Mouse (Mus musculus) c-Kit-positive CD71-negative TER-119-negative erythroid progenitor cells, embryonic 14.5 days (primary cell): ENCODE measurements around the gene Cop1.
"Not testable (repeated sequence)": the region's sequence is repeated elsewhere in the genome, so short reads cannot be mapped to it uniquely, and the experiment has no call there.

ENCODE experiments used
- DNase-seq: peaks from one replicate; pipeline ENCODE4 v3.0.0-alpha.2; 2013; ENCODE audit warnings: low read depth

Cop1 gene

GRCm38 (mm10) chr1:159231781-159232571 lies at the start of gene Cop1:
Cop1 (plus strand) TSS chr1:159232320.
- DNase-seq: peak; percentile 67

- peak; percentile 30 for DNase-seq
Measured at GRCm38 (mm10) chr1:159186741-159187140, 45.4 kb upstream of the Cop1 start.

GRCm38 (mm10) chr1:159198603-159199002 lies 33.5 kb upstream of the Cop1 start:
- no peak for DNase-seq

GRCm38 (mm10) chr1:159199606-159200005 lies 32.5 kb upstream of the Cop1 start:
- no peak for DNase-seq

GRCm38 (mm10) chr1:159201220-159201619 lies 30.9 kb upstream of the Cop1 start:
- no peak for DNase-seq

GRCm38 (mm10) chr1:159211711-159212110 lies 20.4 kb upstream of the Cop1 start:
- DNase-seq: no peak

- no peak for DNase-seq
Measured at GRCm38 (mm10) chr1:159217437-159217836, 14.7 kb upstream of the Cop1 start.

- DNase-seq: no peak
Measured at GRCm38 (mm10) chr1:159222046-159222445, 10.1 kb upstream of the Cop1 start.

- peak; percentile 26 for DNase-seq
Measured at GRCm38 (mm10) chr1:159225064-159225824, 6.9 kb upstream of the Cop1 start.

GRCm38 (mm10) chr1:159232572-159233261 lies 597 bp downstream of the Cop1 start:
- DNase-seq: not testable (repeated sequence)

- DNase-seq: no peak
Measured at GRCm38 (mm10) chr1:159233426-159233825, 1.3 kb downstream of the Cop1 start.

- no peak for DNase-seq
Measured at GRCm38 (mm10) chr1:159234496-159234895, 2.4 kb downstream of the Cop1 start.

- no peak for DNase-seq
Measured at GRCm38 (mm10) chr1:159235674-159236073, 3.6 kb downstream of the Cop1 start.

GRCm38 (mm10) chr1:159238147-159238546 lies 6.0 kb downstream of the Cop1 start:
- DNase-seq: no peak

- no peak for DNase-seq
Measured at GRCm38 (mm10) chr1:159250320-159250719, 18.2 kb downstream of the Cop1 start.

- no peak for DNase-seq
Measured at GRCm38 (mm10) chr1:159253078-159253477, 21.0 kb downstream of the Cop1 start.

GRCm38 (mm10) chr1:159254906-159255685 lies 23.0 kb downstream of the Cop1 start:
- no peak for DNase-seq

GRCm38 (mm10) chr1:159256543-159256942 lies 24.4 kb downstream of the Cop1 start:
- no peak for DNase-seq

- DNase-seq: no peak
Measured at GRCm38 (mm10) chr1:159263820-159264219, 31.7 kb downstream of the Cop1 start.

- DNase-seq: no peak
Measured at GRCm38 (mm10) chr1:159280072-159280471, 48.0 kb downstream of the Cop1 start.

GRCm38 (mm10) chr1:159281861-159282260 lies 49.7 kb downstream of the Cop1 start:
- DNase-seq: no peak

- DNase-seq: no peak
Measured at GRCm38 (mm10) chr1:159286833-159287232, 54.7 kb downstream of the Cop1 start.
